Mouse (Mus musculus) midbrain, embryonic 16.5 days (tissue): ENCODE measurements around the gene Mnx1. TPM values are rescaled to one million over a fixed set of nuclear protein-coding genes. Genes with fewer than 3 reads are reported as not detected.

Experiments
- ATAC-seq: fragments of 200-750 bp; cut with Nextera tagmentation; 2 replicates; pipeline ENCODE4 v1.8.0; 2017; ENCODE audit warnings: moderate TSS enrichment
- H3K27ac ChIP-seq: fragments of 300-500 bp; sonication (generic); 2 replicates; pipeline ENCODE4 v1.5.1; 2014; ENCODE audit warnings: mild to moderate bottlenecking, low read length, mixed read lengths
- H3K27me3 ChIP-seq: fragments of 300-500 bp; sonication (generic); 2 replicates; pipeline ENCODE4 v1.6.1; 2014; ENCODE audit warnings: low read depth, low read length, mixed read lengths; ENCODE audit not compliant: control insufficient read depth, insufficient read depth
- H3K36me3 ChIP-seq: fragments of 300-500 bp; sonication (generic); 2 replicates; pipeline ENCODE4 v1.6.1; 2014; ENCODE audit warnings: mild to moderate bottlenecking, low read length, moderate library complexity, mixed read lengths; ENCODE audit not compliant: control insufficient read depth, insufficient read depth
- H3K4me1 ChIP-seq: fragments of 300-500 bp; sonication (generic); 2 replicates; pipeline ENCODE4 v1.6.1; 2014; ENCODE audit warnings: mild to moderate bottlenecking, low read length, mixed read lengths; ENCODE audit not compliant: control insufficient read depth, insufficient read depth
- H3K4me2 ChIP-seq: fragments of 300-500 bp; sonication (generic); 2 replicates; pipeline ENCODE4 v1.6.1; 2014; ENCODE audit warnings: mild to moderate bottlenecking, low read length, mixed read lengths
- H3K4me3 ChIP-seq: fragments of 300-500 bp; sonication (generic); 2 replicates; pipeline ENCODE4 v1.5.1; 2014; ENCODE audit warnings: low read depth, mild to moderate bottlenecking, low read length, moderate library complexity, mixed read lengths
- H3K9ac ChIP-seq: fragments of 300-500 bp; sonication (generic); 2 replicates; pipeline ENCODE4 v1.6.1; 2014; ENCODE audit warnings: low read depth, low read length, mixed read lengths
- H3K9me3 ChIP-seq: fragments of 300-500 bp; sonication (generic); replicated peaks from 2 replicates; pipeline ENCODE4 v1.6.1; 2014; ENCODE audit warnings: mild to moderate bottlenecking, low read length, mixed read lengths; ENCODE audit not compliant: control insufficient read depth, poor library complexity, severe bottlenecking
- WGBS: fragments of 180-500 bp; shearing (Covaris S2); extraction: QIAGEN DNeasy Blood & Tissue Kit; methylation state at CpG from one replicate; pipeline ENCODE4 v1.1.7; 2014; 5-methylcytosine and 5-hydroxymethylcytosine counted together
- polyA plus RNA-seq: library from polyadenylated mRNA; unstranded; fragments of >200 nt; fragmentation: Nextera tagmentation; extraction: Ambion mirVana; gene quantifications from 2 replicates; pipeline ENCODE4 v1.2.1, GENCODE M21; 2015

The Mnx1 gene
- not detected in 2 replicates for polyA plus RNA-seq

- H3K4me3 ChIP-seq = peak within 1 kb of the TSS; percentile 24
- peaks cover 86% of the 10 kb centered on the region for H3K27me3 ChIP-seq
- no peaks in the 10 kb centered on the region for H3K36me3 ChIP-seq
- 1% methylated on average over 65 of the region's 65 CpGs for WGBS
- H3K9ac ChIP-seq = peak within 1 kb of the TSS; percentile 32; the same call in 1 of the 2 replicates
- 0 out of 2 replicates have a peak, but pooled peaks have one; percentile 30 for ATAC-seq
- no peaks in the 10 kb centered on the region for H3K9me3 ChIP-seq
- H3K4me2 ChIP-seq = peak within 1 kb of the TSS; percentile 50
- no peak within 1 kb of the TSS for H3K27ac ChIP-seq
- H3K4me1 ChIP-seq = peaks cover 12% of the 10 kb centered on the region
These were observed at the start of gene Mnx1 for GRCm38 (mm10) chr5:29478208-29479197. Mnx1 (minus strand) TSS chr5:29478470.

GRCm38 (mm10) chr5:29516432-29516831 lies 38.2 kb upstream of the Mnx1 start:
- H3K9me3 ChIP-seq = no peaks in the 10 kb centered on the region
- H3K9ac ChIP-seq = no peak overlapping the region
- WGBS = 93% methylated on average over 5 of the region's 5 CpGs

DNA sequence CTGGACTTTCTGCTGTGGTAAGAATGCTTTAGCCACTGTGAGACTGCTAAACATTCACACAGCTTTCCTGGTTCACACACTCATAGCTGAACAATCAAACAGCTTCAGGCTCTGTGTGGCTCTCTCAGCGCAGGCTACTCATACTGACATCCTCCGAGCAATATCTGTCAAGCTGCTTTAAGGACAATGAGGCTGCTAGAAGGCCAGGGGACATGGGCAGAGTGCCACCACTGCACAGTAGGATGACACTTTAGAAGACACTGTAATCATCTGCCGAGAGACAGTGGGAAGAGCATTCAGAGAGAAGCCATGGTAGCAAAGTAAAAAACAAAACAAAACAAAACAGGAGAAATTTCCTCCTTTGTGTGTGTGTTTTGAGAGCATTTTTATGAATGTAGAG lies 37.6 kb upstream of the Mnx1 start:
- Histone ChIP-seq H3K27ac (no peak overlapping the region), H3K4me2 (no peak overlapping the region), H3K36me3 (no peaks in the 10 kb centered on the region), H3K9ac (no peak overlapping the region), H3K4me3 (no peak overlapping the region), H3K27me3 (no peaks in the 10 kb centered on the region), H3K9me3 (no peaks in the 10 kb centered on the region), H3K4me1 (no peaks in the 10 kb centered on the region)
- ATAC-seq = no peak
- 63% methylated on average over 3 of the region's 3 CpGs for WGBS

More at GRCm38 (mm10) chr5:29516432-29516831, 38.2 kb upstream of the Mnx1 start:
- Histone ChIP-seq H3K4me1 (no peaks in the 10 kb centered on the region), H3K27me3 (no peaks in the 10 kb centered on the region), H3K4me3 (no peak overlapping the region), H3K4me2 (no peak overlapping the region), H3K27ac (no peak overlapping the region), H3K36me3 (no peaks in the 10 kb centered on the region)
- ATAC-seq = no peak

GRCm38 (mm10) chr5:29507013-29507412 lies 28.7 kb upstream of the Mnx1 start:
- WGBS = 80% methylated on average over 3 of the region's 3 CpGs

GRCm38 (mm10) chr5:29487321-29487720 lies 9.1 kb upstream of the Mnx1 start:
- Histone ChIP-seq H3K4me1 (no peaks in the 10 kb centered on the region), H3K27ac (no peak overlapping the region), H3K36me3 (no peaks in the 10 kb centered on the region), H3K4me2 (no peak overlapping the region), H3K9ac (no peak overlapping the region), H3K4me3 (no peak overlapping the region), H3K27me3 (peaks cover 66% of the 10 kb centered on the region), H3K9me3 (no peaks in the 10 kb centered on the region)
- ATAC-seq = no peak
- WGBS = 9% methylated on average over 13 of the region's 13 CpGs

More at GRCm38 (mm10) chr5:29507013-29507412, 28.7 kb upstream of the Mnx1 start:
- ATAC-seq = no peak
- no peak overlapping the region for H3K27ac ChIP-seq
- no peak overlapping the region for H3K4me2 ChIP-seq
- H3K4me3 ChIP-seq = no peak overlapping the region
- H3K27me3 ChIP-seq = no peaks in the 10 kb centered on the region
- H3K36me3 ChIP-seq = no peaks in the 10 kb centered on the region
- no peaks in the 10 kb centered on the region for H3K4me1 ChIP-seq
- H3K9me3 ChIP-seq = no peaks in the 10 kb centered on the region
- no peak overlapping the region for H3K9ac ChIP-seq

DNA sequence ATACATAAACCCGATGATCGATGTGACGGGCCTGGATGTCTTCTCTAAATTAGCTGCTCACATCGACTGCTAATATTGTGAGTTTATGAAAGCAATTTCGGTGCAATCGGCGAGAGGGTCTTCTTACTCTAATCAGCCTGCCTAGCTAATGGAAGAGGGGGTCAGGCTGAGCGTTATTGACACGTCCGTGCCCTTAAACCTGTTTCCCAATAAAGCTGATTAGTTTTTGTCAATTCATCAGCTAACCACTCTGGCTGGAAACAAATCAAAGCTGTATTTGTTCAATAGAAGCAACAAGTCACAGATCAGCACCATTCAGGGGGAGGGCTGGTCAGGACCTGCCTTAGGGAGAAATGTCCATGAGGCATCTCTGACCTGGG lies 7.7 kb upstream of the Mnx1 start:
- Histone ChIP-seq H3K4me3 (no peak overlapping the region), H3K4me2 (no peak overlapping the region), H3K36me3 (no peaks in the 10 kb centered on the region), H3K27ac (no peak overlapping the region), H3K4me1 (no peaks in the 10 kb centered on the region), H3K9ac (no peak overlapping the region), H3K9me3 (no peaks in the 10 kb centered on the region), H3K27me3 (peaks cover 76% of the 10 kb centered on the region)
- ATAC-seq = no peak
- 2% methylated on average over 10 of the region's 10 CpGs for WGBS

GRCm38 (mm10) chr5:29484965-29485940 lies 7.0 kb upstream of the Mnx1 start:
- WGBS = under 1% methylated on average over 38 of the region's 38 CpGs
- ATAC-seq = no peak
- no peak overlapping the region for H3K4me2 ChIP-seq

GRCm38 (mm10) chr5:29483801-29484200 lies 5.5 kb upstream of the Mnx1 start:
- Histone ChIP-seq H3K27ac (no peak overlapping the region), H3K9me3 (no peaks in the 10 kb centered on the region), H3K4me3 (no peak overlapping the region), H3K27me3 (peaks cover 83% of the 10 kb centered on the region), H3K36me3 (no peaks in the 10 kb centered on the region), H3K9ac (no peak overlapping the region), H3K4me2 (no peak overlapping the region), H3K4me1 (no peaks in the 10 kb centered on the region)
- no peak for ATAC-seq
- 6% methylated on average over 4 of the region's 4 CpGs for WGBS

More at GRCm38 (mm10) chr5:29484965-29485940, 7.0 kb upstream of the Mnx1 start:
- H3K9ac ChIP-seq = no peak overlapping the region
- H3K27ac ChIP-seq = no peak overlapping the region
- H3K27me3 ChIP-seq = peaks cover 81% of the 10 kb centered on the region
- H3K9me3 ChIP-seq = no peaks in the 10 kb centered on the region
- no peak overlapping the region for H3K4me3 ChIP-seq
- no peaks in the 10 kb centered on the region for H3K36me3 ChIP-seq
- no peaks in the 10 kb centered on the region for H3K4me1 ChIP-seq
